Mouse (Mus musculus): ENCODE data around the gene Adamts18.
A peak's percentile ranks its signal among the peaks of the same experiment; 100 is the strongest.
"Not testable (repeated sequence)": the region's sequence is repeated elsewhere in the genome, so short reads cannot be mapped to it uniquely, and the experiment has no call there.

Gene Adamts18

GRCm38 (mm10) chr8:113838211-113838610 lies 10.3 kb downstream of the Adamts18 start:
- no peak for DNase-seq (ENCODE audit: low spot score in 2 of 2)

- no peak for DNase-seq (ENCODE audit: low spot score in 2 of 2)
These were observed 11.0 kb downstream of the Adamts18 start for GRCm38 (mm10) chr8:113837570-113837915.

- DNase-seq (ENCODE audit: low spot score in 2 of 2): no peak
These were observed 11.5 kb downstream of the Adamts18 start for GRCm38 (mm10) chr8:113836892-113837569.

- DNase-seq (ENCODE audit: low spot score in 2 of 2): no peak
These were observed 14.9 kb downstream of the Adamts18 start for GRCm38 (mm10) chr8:113833644-113834043.

GRCm38 (mm10) chr8:113827270-113827669 lies 21.3 kb downstream of the Adamts18 start:
- no peak for DNase-seq (ENCODE audit: low spot score in 2 of 2)

GRCm38 (mm10) chr8:113820983-113821587 lies 27.5 kb downstream of the Adamts18 start:
- no peak for DNase-seq (ENCODE audit: low spot score in 2 of 2)

GRCm38 (mm10) chr8:113813966-113814365 lies 34.6 kb downstream of the Adamts18 start:
- no peak for DNase-seq (ENCODE audit: low spot score in 2 of 2)

GRCm38 (mm10) chr8:113811521-113811920 lies 37.0 kb downstream of the Adamts18 start:
- DNase-seq (ENCODE audit: low spot score in 2 of 2): peak; percentile 21 to 46

- no peak for DNase-seq (ENCODE audit: low spot score in 2 of 2)
These were observed 38.6 kb downstream of the Adamts18 start for GRCm38 (mm10) chr8:113809929-113810328.

- DNase-seq (ENCODE audit: low spot score in 2 of 2): no peak
These were observed 44.5 kb downstream of the Adamts18 start for GRCm38 (mm10) chr8:113803830-113804611.

- DNase-seq (ENCODE audit: low spot score in 2 of 2): no peak
These were observed 47.0 kb downstream of the Adamts18 start for GRCm38 (mm10) chr8:113801551-113801950.

GRCm38 (mm10) chr8:113800556-113800955 lies 48.0 kb downstream of the Adamts18 start:
- not testable (repeated sequence) for DNase-seq (ENCODE audit: low spot score in 2 of 2)

GRCm38 (mm10) chr8:113799550-113799949 lies 49.0 kb downstream of the Adamts18 start:
- DNase-seq (ENCODE audit: low spot score in 2 of 2): no peak

GRCm38 (mm10) chr8:113791856-113792255 lies 56.7 kb downstream of the Adamts18 start:
- DNase-seq (ENCODE audit: low spot score in 2 of 2): peak; percentile 9 to 13

- DNase-seq (ENCODE audit: low spot score in 2 of 2): peak; percentile 13 to 16
These were observed 57.5 kb downstream of the Adamts18 start for GRCm38 (mm10) chr8:113791061-113791460.

GRCm38 (mm10) chr8:113783711-113784110 lies 64.8 kb downstream of the Adamts18 start:
- no peak for DNase-seq (ENCODE audit: low spot score in 2 of 2)

GRCm38 (mm10) chr8:113781554-113781953 lies 67.0 kb downstream of the Adamts18 start:
- DNase-seq (ENCODE audit: low spot score in 2 of 2): no peak

GRCm38 (mm10) chr8:113775361-113775760 lies 73.2 kb downstream of the Adamts18 start:
- no peak for DNase-seq (ENCODE audit: low spot score in 2 of 2)

GRCm38 (mm10) chr8:113768861-113769410 lies 79.6 kb downstream of the Adamts18 start:
- DNase-seq (ENCODE audit: low spot score in 2 of 2): no peak

- DNase-seq (ENCODE audit: low spot score in 2 of 2): no peak
These were observed 83.4 kb downstream of the Adamts18 start for GRCm38 (mm10) chr8:113765121-113765520.

GRCm38 (mm10) chr8:113763592-113764355 lies 84.8 kb downstream of the Adamts18 start:
- DNase-seq (ENCODE audit: low spot score in 2 of 2): no peak

- no peak for DNase-seq (ENCODE audit: low spot score in 2 of 2)
These were observed 86.4 kb downstream of the Adamts18 start for GRCm38 (mm10) chr8:113762101-113762500.

All from frontal cortex, postnatal 36 days (tissue).